9 mouse cellular contexts compared by ENCODE assay signal in genomic region chr9:59969383-59969782, GRCm38 (mm10). TPM values are rescaled to one million over a fixed set of nuclear protein-coding genes. Genes with fewer than 3 reads are reported as not detected.
DNase-seq lines count a peak whose midpoint lies in the region; ATAC-seq and TF ChIP-seq lines count a peak whose summit lies in the region.
"Had no signal": no experiment of that assay in that cellular context is flagged by ENCODE, and none has a peak within 500 bp of the region (broad histone marks: within the 10 kb centered on the region; RNA-seq: fewer than 3 reads in every experiment).

No protein-coding gene starts in this region.

- intact Hi-C loops in heart, postnatal 10 days (cut with DNase I) = loop anchor here (2.0 kb wide), 1 partner anchor 247 kb away; no protein-coding TSS in a partner anchor

- peak; percentile 12 for DNase-seq in kidney, adult 11 months
- DNase-seq in T-cell, adult 2 months (ENCODE audit: low spot score) = peak; percentile 62
- DNase-seq in heart, postnatal 10 days = peak; percentile 68 to 69
- DNase-seq in layer of hippocampus, adult 2 months (ENCODE audit: low spot score in 2 of 2) = peak; percentile 64 to 77

- 27% methylated on average over 6 of the region's 6 CpGs for WGBS in kidney, embryonic 15.5 days
- WGBS in stomach, embryonic 16.5 days = 25% methylated on average over 6 of the region's 6 CpGs

- no peak for ATAC-seq in kidney, embryonic 15.5 days (replicated peaks; ENCODE audit: low FRiP score)
- ATAC-seq in common myeloid progenitor, adult 5-6 weeks (replicated peaks; ENCODE audit: low read depth, poor library complexity, severe bottlenecking) = peak; percentile 90
- peak; percentile 89 for ATAC-seq in megakaryocyte progenitor cell, adult 5-6 weeks (replicated peaks; ENCODE audit: poor library complexity)
- ATAC-seq in stomach, embryonic 16.5 days (ENCODE audit: insufficient read depth, low FRiP score) = peak; percentile 68

- no peak overlapping the region for H3K4me3 ChIP-seq in kidney, embryonic 15.5 days (replicated peaks)
- H3K4me3 ChIP-seq in layer of hippocampus, adult 2 months = no peak overlapping the region
- no peak overlapping the region for H3K4me3 ChIP-seq in stomach, embryonic 16.5 days (replicated peaks; ENCODE audit: low read length)
- H3K4me3 ChIP-seq: neural tube, embryonic 12.5 days had no signal

- peak; percentile 95 for TF ChIP-seq CTCF in layer of hippocampus, adult 2 months (conservative IDR thresholded peaks at IDR 0.05)

- no peaks in the 10 kb centered on the region for H3K9me3 ChIP-seq in kidney, embryonic 15.5 days (replicated peaks)
- no peaks in the 10 kb centered on the region for H3K9me3 ChIP-seq in stomach, embryonic 16.5 days (replicated peaks; ENCODE audit: control insufficient read depth, low read length)
- H3K9me3 ChIP-seq: neural tube, embryonic 12.5 days had no signal

- H3K9ac ChIP-seq in kidney, embryonic 15.5 days = no peak overlapping the region
- H3K9ac ChIP-seq in stomach, embryonic 16.5 days (ENCODE audit: low read length) = no peak overlapping the region
- H3K9ac ChIP-seq: neural tube, embryonic 12.5 days had no signal

- H3K27me3 ChIP-seq in kidney, embryonic 15.5 days = no peaks in the 10 kb centered on the region
- H3K27me3 ChIP-seq in stomach, embryonic 16.5 days (ENCODE audit: control insufficient read depth, insufficient read depth, low read length) = no peaks in the 10 kb centered on the region
- H3K27me3 ChIP-seq: neural tube, embryonic 12.5 days had no signal

- no peak overlapping the region for H3K4me2 ChIP-seq in kidney, embryonic 15.5 days
- no peak overlapping the region for H3K4me2 ChIP-seq in stomach, embryonic 16.5 days (ENCODE audit: low read depth, low read length)
- H3K4me2 ChIP-seq: neural tube, embryonic 12.5 days had no signal

- H3K36me3 ChIP-seq in kidney, embryonic 15.5 days = peaks cover 17% of the 10 kb centered on the region; the same call in 1 of the 2 replicates
- no peaks in the 10 kb centered on the region for H3K36me3 ChIP-seq in stomach, embryonic 16.5 days (ENCODE audit: control insufficient read depth, insufficient read depth, low read length)
- H3K36me3 ChIP-seq: neural tube, embryonic 12.5 days had no signal

- H3K27ac ChIP-seq in kidney, embryonic 15.5 days = no peak overlapping the region
- no peak overlapping the region for H3K27ac ChIP-seq in layer of hippocampus, adult 2 months
- no peak overlapping the region for H3K27ac ChIP-seq in stomach, embryonic 16.5 days (ENCODE audit: low read length)
- H3K27ac ChIP-seq: neural tube, embryonic 12.5 days had no signal

- peaks cover 17% of the 10 kb centered on the region for H3K4me1 ChIP-seq in kidney, embryonic 15.5 days
- no peaks in the 10 kb centered on the region for H3K4me1 ChIP-seq in stomach, embryonic 16.5 days (ENCODE audit: control insufficient read depth, insufficient read depth, low read length)

RNA-seq across cellular contexts. Expression of gene Nr2e3, which starts 8.9 kb away (rescaled TPM):
- not detected in 2 replicates for polyA plus RNA-seq in kidney, embryonic 15.5 days (2015; fragmentation: Nextera tagmentation; extraction: Ambion mirVana)
- not detected in 2 replicates for total RNA-seq in common myeloid progenitor, adult 5-6 weeks (2017)
- total RNA-seq in heart, postnatal 10 days (2021) = not detected
- not detected for total RNA-seq in layer of hippocampus, adult 2 months (2021)
- not detected in 2 replicates for total RNA-seq in megakaryocyte progenitor cell, adult 5-6 weeks (2015)
- not detected in 2 replicates for total RNA-seq in megakaryocyte progenitor cell, adult 5-6 weeks (2017)
- 1.7 and 3.1 TPM in 2 replicates for polyA plus RNA-seq in stomach, embryonic 16.5 days (2015; fragmentation: Nextera tagmentation; extraction: Ambion mirVana)

Comparison
In these comparisons a context has a peak if more than half of its experiments do, and no peak if none do; other contexts are left out.
1. DNase-seq: peak in every context shown above with its lines; median percentile 70 in layer of hippocampus, adult 2 months; 68 in heart, postnatal 10 days; 62 in T-cell, adult 2 months; 12 in kidney, adult 11 months.